Mouse (Mus musculus): ENCODE results near the gene Ssc5d. TPM values are rescaled to one million over a fixed set of nuclear protein-coding genes. Genes with fewer than 3 reads are reported as not detected.

The Ssc5d gene
- total and polyA plus RNA-seq, 3 experiments: 1.7 to 6.4 (median 2.9) TPM

DNA sequence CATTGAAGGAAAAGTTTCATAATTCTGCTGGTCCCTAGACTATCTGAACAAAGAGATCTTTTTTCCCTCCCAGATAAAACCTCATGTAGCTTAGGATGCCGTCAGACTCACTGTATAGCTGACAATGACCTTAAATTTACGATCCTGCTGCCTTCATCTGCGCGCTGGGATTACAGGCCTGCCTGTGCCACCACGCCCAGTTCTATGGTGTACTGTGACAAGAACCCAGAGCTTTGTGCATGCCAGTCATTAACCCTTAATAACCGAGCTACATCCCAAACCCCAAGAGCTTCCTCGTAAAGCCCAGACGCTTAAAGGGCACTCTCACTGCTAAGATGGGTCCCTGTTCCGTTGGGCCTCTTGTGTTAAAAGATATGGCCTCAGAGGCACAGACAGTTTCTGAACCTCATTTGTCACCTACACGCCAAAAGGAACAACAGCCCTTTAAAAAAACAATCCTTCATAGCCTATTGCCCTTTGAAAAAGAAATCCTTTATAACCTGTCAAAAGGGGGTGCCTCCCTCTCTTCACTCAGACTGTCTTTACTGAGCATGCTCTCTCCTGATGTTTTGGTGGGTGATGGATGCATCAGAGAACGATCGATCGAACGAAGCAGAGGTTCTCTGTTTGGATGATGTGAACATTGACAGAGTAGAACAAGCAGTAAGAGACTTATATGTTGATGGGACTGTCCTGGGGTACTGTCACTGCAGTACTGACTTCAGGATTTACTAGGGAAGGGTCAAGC, 9.7 kb upstream of the Ssc5d start:
- Histone ChIP-seq H3K79me2 (replicated peaks; ENCODE audit: control insufficient read depth, insufficient read depth, low read length) (no peaks in the 10 kb centered on the region; the same call in 1 of the 2 replicates), H3K9ac (ENCODE audit: low read depth, low read length) (peak overlapping the region; percentile 92), H3K4me1 (ENCODE audit: control insufficient read depth, insufficient read depth, low read length) (peaks cover 3% of the 10 kb centered on the region; the same call in 1 of the 2 replicates), H3K27ac (peak overlapping the region; percentile 97), H3K36me3 (ENCODE audit: control insufficient read depth, insufficient read depth, low read length) (no peaks in the 10 kb centered on the region), H3K4me3 (peak overlapping the region; percentile 92), H3K27me3 (ENCODE audit: control insufficient read depth, insufficient read depth, low read length) (no peaks in the 10 kb centered on the region)
- TF ChIP-seq EP300 (IDR thresholded peaks at IDR 0.05; ENCODE audit: insufficient read depth, low read depth, low read length) (no peak), POLR2A (IDR thresholded peaks at IDR 0.05; ENCODE audit: insufficient read depth, low read depth, low read length) (no peak), CTCF (IDR thresholded peaks at IDR 0.05) (no peak)
- intact Hi-C loops (cut with DNase I): loop anchor here (1.0 to 10.0 kb wide), 5 partner anchors 49 to 771 kb away; partner anchors contain the start of genes Ppp1r12c and Ppp6r1
- no peak for DNase-seq
- WGBS: 15% methylated on average over 14 of the region's 14 CpGs

DNA sequence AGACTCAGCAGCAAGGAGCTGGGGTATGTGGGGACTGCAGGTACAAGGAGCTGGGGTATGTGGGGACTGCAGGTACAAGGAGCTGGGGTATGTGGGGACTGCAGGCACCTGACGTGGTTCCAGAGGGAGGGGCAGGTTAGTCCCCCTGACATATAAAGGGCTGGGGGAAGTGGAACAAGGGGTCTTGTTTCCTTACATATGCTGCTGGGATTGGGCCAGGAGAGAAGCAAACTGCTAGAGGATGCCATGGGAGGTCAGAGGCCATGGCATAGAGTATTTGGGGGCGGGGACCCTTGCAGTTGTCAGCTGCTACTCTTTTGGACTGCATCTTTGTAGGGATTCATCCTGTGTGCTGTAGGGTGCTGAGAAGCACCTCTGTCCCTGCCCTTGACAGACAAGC, 8.1 kb upstream of the Ssc5d start:
- H3K36me3 ChIP-seq (ENCODE audit: control insufficient read depth, insufficient read depth, low read length): no peaks in the 10 kb centered on the region
- H3K4me1 ChIP-seq (ENCODE audit: control insufficient read depth, insufficient read depth, low read length): peaks cover 4% of the 10 kb centered on the region
- H3K9ac ChIP-seq (ENCODE audit: low read depth, low read length): no peak overlapping the region
- no peaks in the 10 kb centered on the region; the same call in 1 of the 2 replicates for H3K79me2 ChIP-seq (replicated peaks; ENCODE audit: control insufficient read depth, insufficient read depth, low read length)
- H3K27ac ChIP-seq: no peak overlapping the region
- H3K27me3 ChIP-seq (ENCODE audit: control insufficient read depth, insufficient read depth, low read length): no peaks in the 10 kb centered on the region
- WGBS: 90% methylated on average over 2 of the region's 2 CpGs
- intact Hi-C loops (cut with DNase I): loop anchor here (5.0 to 10.0 kb wide), 4 partner anchors 50 to 773 kb away; partner anchors contain the start of genes Ppp1r12c and Ppp6r1
- H3K4me3 ChIP-seq: no peak overlapping the region
- TF ChIP-seq EP300 (IDR thresholded peaks at IDR 0.05; ENCODE audit: insufficient read depth, low read depth, low read length): no peak
- TF ChIP-seq POLR2A (IDR thresholded peaks at IDR 0.05; ENCODE audit: insufficient read depth, low read depth, low read length): no peak
- no peak for TF ChIP-seq CTCF (IDR thresholded peaks at IDR 0.05)
- DNase-seq: no peak

DNA sequence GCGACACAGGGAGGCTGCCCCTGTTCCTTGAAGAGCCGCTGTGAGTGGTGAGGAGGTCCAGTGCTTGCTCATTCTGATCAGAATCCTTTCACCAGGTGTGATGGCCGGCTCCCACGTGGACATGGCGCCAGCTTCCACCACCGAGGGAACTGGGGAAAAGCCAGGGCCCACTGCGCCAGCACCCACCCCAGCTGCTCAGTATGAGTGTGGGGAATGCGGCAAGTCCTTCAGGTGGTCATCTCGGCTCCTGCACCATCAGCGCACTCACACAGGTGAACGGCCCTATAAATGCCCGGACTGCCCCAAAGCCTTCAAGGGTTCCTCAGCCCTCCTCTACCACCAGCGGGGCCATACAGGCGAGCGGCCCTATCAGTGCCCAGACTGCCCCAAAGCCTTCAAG, 6.9 kb upstream of the Ssc5d start:
- intact Hi-C loops (cut with DNase I): loop anchor here (5.0 to 10.0 kb wide), 4 partner anchors 51 to 774 kb away; partner anchors contain the start of genes Ppp1r12c and Ppp6r1
- Histone ChIP-seq H3K79me2 (replicated peaks; ENCODE audit: control insufficient read depth, insufficient read depth, low read length) (no peaks in the 10 kb centered on the region; the same call in 1 of the 2 replicates), H3K27ac (no peak overlapping the region), H3K4me1 (ENCODE audit: control insufficient read depth, insufficient read depth, low read length) (peaks cover 11% of the 10 kb centered on the region), H3K9ac (ENCODE audit: low read depth, low read length) (no peak overlapping the region), H3K4me3 (no peak overlapping the region), H3K27me3 (ENCODE audit: control insufficient read depth, insufficient read depth, low read length) (no peaks in the 10 kb centered on the region), H3K36me3 (ENCODE audit: control insufficient read depth, insufficient read depth, low read length) (no peaks in the 10 kb centered on the region)
- no peak for TF ChIP-seq CTCF (IDR thresholded peaks at IDR 0.05)
- TF ChIP-seq EP300 (IDR thresholded peaks at IDR 0.05; ENCODE audit: insufficient read depth, low read depth, low read length): no peak
- TF ChIP-seq POLR2A (IDR thresholded peaks at IDR 0.05; ENCODE audit: insufficient read depth, low read depth, low read length): no peak
- 92% methylated on average over 15 of the region's 15 CpGs for whole genome bisulfite sequencing
- no peak for DNase-seq

DNA sequence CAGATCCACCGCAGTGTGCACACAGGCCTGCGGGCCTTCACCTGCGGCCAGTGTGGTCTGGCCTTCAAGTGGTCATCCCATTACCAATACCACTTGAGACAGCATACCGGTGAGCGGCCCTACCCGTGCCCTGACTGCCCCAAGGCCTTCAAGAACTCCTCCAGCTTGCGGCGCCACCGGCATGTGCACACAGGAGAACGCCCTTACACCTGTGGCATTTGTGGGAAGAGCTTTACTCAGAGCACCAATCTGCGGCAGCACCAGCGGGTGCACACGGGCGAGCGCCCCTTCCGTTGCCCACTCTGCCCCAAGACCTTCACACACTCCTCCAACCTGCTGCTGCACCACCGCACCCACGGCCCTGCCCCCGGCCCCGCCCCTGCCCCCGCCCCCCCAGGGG, 6.5 kb upstream of the Ssc5d start:
- no peak overlapping the region for H3K9ac ChIP-seq (ENCODE audit: low read depth, low read length)
- intact Hi-C loops (cut with DNase I): loop anchor here (5.0 to 10.0 kb wide), 4 partner anchors 52 to 774 kb away; partner anchors contain the start of genes Ppp1r12c and Ppp6r1
- WGBS: 88% methylated on average over 21 of the region's 21 CpGs
- H3K27me3 ChIP-seq (ENCODE audit: control insufficient read depth, insufficient read depth, low read length): no peaks in the 10 kb centered on the region
- no peak for TF ChIP-seq CTCF (IDR thresholded peaks at IDR 0.05)
- no peak for DNase-seq
- H3K4me3 ChIP-seq: no peak overlapping the region
- H3K4me1 ChIP-seq (ENCODE audit: control insufficient read depth, insufficient read depth, low read length): peaks cover 13% of the 10 kb centered on the region
- H3K36me3 ChIP-seq (ENCODE audit: control insufficient read depth, insufficient read depth, low read length): no peaks in the 10 kb centered on the region
- H3K79me2 ChIP-seq (replicated peaks; ENCODE audit: control insufficient read depth, insufficient read depth, low read length): no peaks in the 10 kb centered on the region; the same call in 1 of the 2 replicates
- no peak overlapping the region for H3K27ac ChIP-seq

DNA sequence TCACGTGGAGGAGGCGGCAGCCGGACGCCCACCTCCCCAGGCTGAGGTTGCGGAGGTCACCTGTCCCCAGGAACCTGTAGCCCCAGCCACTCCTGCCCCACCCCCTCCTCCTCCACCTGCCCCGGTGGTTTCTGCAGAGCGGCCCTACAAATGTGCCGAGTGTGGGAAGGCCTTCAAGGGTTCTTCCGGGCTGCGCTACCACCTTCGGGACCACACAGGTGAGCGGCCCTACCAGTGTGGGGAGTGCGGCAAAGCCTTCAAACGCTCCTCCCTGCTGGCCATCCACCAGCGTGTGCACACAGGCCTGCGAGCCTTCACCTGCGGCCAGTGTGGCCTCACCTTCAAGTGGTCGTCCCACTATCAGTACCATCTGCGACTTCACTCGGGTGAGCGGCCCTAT, 5.6 kb upstream of the Ssc5d start:
- Histone ChIP-seq H3K4me3 (no peak overlapping the region), H3K9ac (ENCODE audit: low read depth, low read length) (no peak overlapping the region), H3K27ac (no peak overlapping the region), H3K27me3 (ENCODE audit: control insufficient read depth, insufficient read depth, low read length) (no peaks in the 10 kb centered on the region), H3K79me2 (replicated peaks; ENCODE audit: control insufficient read depth, insufficient read depth, low read length) (no peaks in the 10 kb centered on the region; the same call in 1 of the 2 replicates), H3K4me1 (ENCODE audit: control insufficient read depth, insufficient read depth, low read length) (peaks cover 14% of the 10 kb centered on the region), H3K36me3 (ENCODE audit: control insufficient read depth, insufficient read depth, low read length) (no peaks in the 10 kb centered on the region)
- WGBS: 94% methylated on average over 21 of the region's 21 CpGs
- intact Hi-C loops (cut with DNase I): loop anchor here (5.0 to 10.0 kb wide), 4 partner anchors 53 to 775 kb away; partner anchors contain the start of genes Ppp1r12c and Ppp6r1
- no peak for DNase-seq
- TF ChIP-seq POLR2A (IDR thresholded peaks at IDR 0.05; ENCODE audit: insufficient read depth, low read depth, low read length) (no peak), CTCF (IDR thresholded peaks at IDR 0.05) (no peak), EP300 (IDR thresholded peaks at IDR 0.05; ENCODE audit: insufficient read depth, low read depth, low read length) (no peak)

DNA sequence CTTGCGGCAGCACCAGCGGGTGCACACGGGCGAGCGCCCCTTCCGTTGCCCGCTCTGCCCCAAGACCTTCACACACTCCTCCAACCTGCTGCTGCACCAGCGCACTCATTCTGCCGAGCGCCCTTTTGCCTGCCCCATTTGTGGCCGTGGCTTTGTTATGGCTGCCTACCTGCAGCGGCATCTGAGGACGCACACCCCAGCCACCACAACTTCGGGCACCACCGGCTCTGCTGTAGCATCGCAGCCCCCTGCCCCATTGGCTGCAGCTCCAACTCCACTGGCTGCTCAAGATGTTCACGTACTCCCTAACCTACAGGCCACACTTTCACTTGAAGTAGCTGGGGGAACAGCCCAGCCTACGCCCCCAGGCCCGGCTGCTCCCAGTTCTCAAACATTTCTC, 5.1 kb upstream of the Ssc5d start:
- H3K27ac ChIP-seq: no peak overlapping the region
- peaks cover 14% of the 10 kb centered on the region for H3K4me1 ChIP-seq (ENCODE audit: control insufficient read depth, insufficient read depth, low read length)

More for the DNA sequence above, 5.1 kb upstream of the Ssc5d start:
- 90% methylated on average over 19 of the region's 19 CpGs for WGBS
- Histone ChIP-seq H3K36me3 (ENCODE audit: control insufficient read depth, insufficient read depth, low read length) (no peaks in the 10 kb centered on the region), H3K4me3 (no peak overlapping the region), H3K9ac (ENCODE audit: low read depth, low read length) (no peak overlapping the region), H3K79me2 (replicated peaks; ENCODE audit: control insufficient read depth, insufficient read depth, low read length) (no peaks in the 10 kb centered on the region; the same call in 1 of the 2 replicates), H3K27me3 (ENCODE audit: control insufficient read depth, insufficient read depth, low read length) (no peaks in the 10 kb centered on the region)
- TF ChIP-seq CTCF (IDR thresholded peaks at IDR 0.05) (no peak), POLR2A (IDR thresholded peaks at IDR 0.05; ENCODE audit: insufficient read depth, low read depth, low read length) (no peak), EP300 (IDR thresholded peaks at IDR 0.05; ENCODE audit: insufficient read depth, low read depth, low read length) (no peak)
- intact Hi-C loops (cut with DNase I): no loop called here
- no peak for DNase-seq

Measured in heart, adult 2 months (tissue).